Mouse (Mus musculus) liver, adult 2 months (tissue): ENCODE data around the gene Usf2. TPM values are rescaled to one million over a fixed set of nuclear protein-coding genes. Genes with fewer than 3 reads are reported as not detected.

ENCODE experiments used
- DNase-seq: peaks from one replicate; pipeline ENCODE4 v3.0.0-alpha.2; 2011; ENCODE audit warnings: low read depth, low spot score; ENCODE audit errors: extremely low read depth
- H3K27ac ChIP-seq: fragments of 200-500 bp; replicated peaks from 2 replicates; pipeline ENCODE4 v1.5.1; 2012; ENCODE audit warnings: low read depth, mild to moderate bottlenecking, control low read depth, inconsistent platforms, low read length; ENCODE audit not compliant: insufficient read depth
- H3K27me3 ChIP-seq: fragments of 200-500 bp; 2 replicates; pipeline ENCODE4 v1.6.1; 2012; ENCODE audit warnings: mild to moderate bottlenecking, moderate library complexity, low read length, inconsistent platforms; ENCODE audit not compliant: control insufficient read depth, insufficient read depth
- H3K36me3 ChIP-seq: fragments of 200-500 bp; 2 replicates; pipeline ENCODE4 v1.6.1; 2012; ENCODE audit warnings: low read length, inconsistent platforms; ENCODE audit not compliant: control insufficient read depth, insufficient read depth
- H3K4me1 ChIP-seq: fragments of 200-500 bp; 2 replicates; pipeline ENCODE4 v1.6.1; 2011; ENCODE audit warnings: low read length; ENCODE audit not compliant: control insufficient read depth, insufficient read depth
- H3K4me3 ChIP-seq: fragments of 200-500 bp; 2 replicates; pipeline ENCODE4 v1.5.1; 2011; ENCODE audit warnings: low read depth, mild to moderate bottlenecking, control low read depth, low read length, moderate library complexity; ENCODE audit not compliant: insufficient read depth
- H3K79me2 ChIP-seq: fragments of 200-500 bp; 2 replicates; pipeline ENCODE4 v1.6.1; 2012; ENCODE audit warnings: inconsistent platforms, mild to moderate bottlenecking, low read length, moderate library complexity; ENCODE audit not compliant: control insufficient read depth, insufficient read depth
- H3K9ac ChIP-seq: fragments of 200-500 bp; 2 replicates; pipeline ENCODE4 v1.6.1; 2012; ENCODE audit warnings: low read depth, mild to moderate bottlenecking, control low read depth, inconsistent platforms, low read length
- CTCF ChIP-seq: fragments of 200-500 bp; IDR thresholded peaks from 2 replicates; pipeline ENCODE4 v1.5.1; 2011; ENCODE audit warnings: low read depth, low read length, control low read depth
- POLR2A ChIP-seq: fragments of 200-500 bp; IDR thresholded peaks from 2 replicates; pipeline ENCODE4 v1.6.1; 2011; ENCODE audit warnings: low read length, control low read depth; ENCODE audit not compliant: insufficient read depth; ENCODE audit errors: extremely low read depth
- WGBS: fragments of 180-500 bp; shearing (Covaris S2); methylation state at CpG from one replicate; pipeline ENCODE4 v1.1.7; 2018; 5-methylcytosine and 5-hydroxymethylcytosine counted together
- polyA plus RNA-seq: library from polyadenylated mRNA; depleted of rRNA; stranded (reverse); fragments of >200 nt; gene quantifications from 2 replicates; pipeline ENCODE4 v1.2.3, GENCODE M21; 2012
- total RNA-seq: library from RNA; depleted of rRNA; stranded (reverse); fragments of >200 nt; gene quantifications from 2 replicates; pipeline ENCODE4 v1.2.3, GENCODE M21; 2014

The Usf2 gene
- total and polyA plus RNA-seq, 2 experiments: 40.5 to 161 TPM

- Histone ChIP-seq H3K27me3 (no peaks in the 10 kb centered on the region), H3K4me1 (no peaks in the 10 kb centered on the region), H3K4me3 (no peak overlapping the region), H3K36me3 (no peaks in the 10 kb centered on the region), H3K27ac (no peak overlapping the region), H3K79me2 (no peaks in the 10 kb centered on the region), H3K9ac (no peak overlapping the region)
- WGBS: 73% methylated on average over 3 of the region's 3 CpGs
- no peak for DNase-seq
- TF ChIP-seq CTCF: no peak
These were observed 36.4 kb downstream of the Usf2 start for GRCm38 (mm10) chr7:30920217-30920616.

DNA sequence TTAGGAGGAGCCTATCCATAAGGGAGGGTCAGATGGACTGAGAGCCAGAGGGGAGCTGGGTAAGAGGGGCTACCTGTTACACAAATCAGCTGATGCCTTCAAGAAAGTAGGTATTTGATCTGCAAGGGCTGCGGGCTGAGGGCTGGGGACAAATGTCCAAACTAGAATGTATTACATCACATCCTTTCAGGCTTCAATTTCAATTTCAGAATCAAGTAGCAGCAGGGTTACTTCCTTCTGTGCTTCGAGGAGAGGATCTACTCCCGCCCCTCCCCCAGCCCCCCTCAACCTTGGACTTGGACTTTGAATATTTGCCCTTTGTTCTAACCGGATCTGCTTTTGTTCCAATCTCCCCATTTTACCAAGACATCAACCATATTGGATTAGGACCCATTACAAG is 39.4 kb downstream of the Usf2 start:
- DNase-seq: no peak
- Histone ChIP-seq H3K79me2 (no peaks in the 10 kb centered on the region), H3K27ac (no peak overlapping the region), H3K9ac (no peak overlapping the region), H3K4me3 (no peak overlapping the region), H3K4me1 (no peaks in the 10 kb centered on the region), H3K27me3 (no peaks in the 10 kb centered on the region), H3K36me3 (no peaks in the 10 kb centered on the region)
- TF ChIP-seq CTCF: no peak
- no peak for TF ChIP-seq POLR2A
- 62% methylated on average over 4 of the region's 4 CpGs for WGBS

- H3K27ac ChIP-seq: no peak overlapping the region
- no peaks in the 10 kb centered on the region for H3K36me3 ChIP-seq
- DNase-seq: no peak
- no peaks in the 10 kb centered on the region for H3K27me3 ChIP-seq
- TF ChIP-seq CTCF (no peak), POLR2A (no peak)
- no peak overlapping the region for H3K4me3 ChIP-seq
- no peaks in the 10 kb centered on the region for H3K4me1 ChIP-seq
- H3K9ac ChIP-seq: no peak overlapping the region
- no peaks in the 10 kb centered on the region for H3K79me2 ChIP-seq
- WGBS: 64% methylated on average over 6 of the region's 6 CpGs
These were observed 39.9 kb downstream of the Usf2 start for GRCm38 (mm10) chr7:30916713-30917112.

DNA sequence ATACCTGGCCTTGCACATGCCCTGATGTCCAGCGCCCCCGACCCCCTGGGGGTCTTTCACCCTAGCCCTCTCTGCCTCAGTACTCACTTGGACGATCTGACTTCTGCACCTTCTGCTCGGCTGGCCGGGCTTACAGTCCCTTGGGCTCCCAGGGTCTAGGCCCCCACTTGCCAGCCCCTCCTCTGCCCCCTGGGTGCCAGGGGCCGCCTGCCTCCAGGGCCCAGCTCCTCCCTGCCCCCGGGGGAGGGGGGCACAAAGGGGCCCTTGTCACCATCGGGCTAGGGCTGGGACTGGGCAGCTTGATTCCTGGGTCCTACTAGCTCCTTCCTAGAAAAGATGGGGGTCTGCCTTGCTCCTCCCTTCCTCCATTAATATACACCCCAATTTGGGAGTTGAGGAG is 41.9 kb downstream of the Usf2 start, which contains the start of gene Mag:
Gene Mag (minus strand): TSS at position 142 of the 400 bp plus-strand sequence.
- DNase-seq: no peak
- H3K79me2 ChIP-seq: no peaks in the 10 kb centered on the region
- 92% methylated on average over 8 of the region's 8 CpGs for WGBS
- H3K4me3 ChIP-seq: no peak within 1 kb of the TSS
- no peaks in the 10 kb centered on the region; the same call in 1 of the 2 replicates for H3K4me1 ChIP-seq
- H3K27me3 ChIP-seq: no peaks in the 10 kb centered on the region
- H3K27ac ChIP-seq: no peak within 1 kb of the TSS
- no peak within 1 kb of the TSS for H3K9ac ChIP-seq
- no peaks in the 10 kb centered on the region for H3K36me3 ChIP-seq
- no peak for TF ChIP-seq POLR2A
- TF ChIP-seq CTCF: no peak

DNA sequence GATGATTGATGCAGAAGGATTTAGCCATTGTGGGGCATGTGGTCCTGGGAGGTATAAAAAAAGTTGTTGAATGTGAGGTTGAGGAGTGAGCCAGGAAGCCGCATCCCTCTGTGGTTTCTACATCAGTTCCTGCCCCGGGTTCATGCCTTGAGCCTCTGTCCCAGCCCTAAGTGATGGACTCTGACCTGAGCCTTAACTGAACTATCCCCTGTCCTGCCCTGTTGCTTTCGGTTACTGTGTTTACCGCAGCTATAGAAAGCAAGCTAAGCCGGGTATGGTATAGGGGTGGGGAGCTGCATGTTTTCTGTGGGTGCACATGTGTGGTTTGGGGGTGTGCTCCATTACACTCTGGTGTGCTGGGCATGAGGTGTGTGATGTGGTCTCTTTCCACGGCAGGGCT is 46.8 kb downstream of the Usf2 start:
- Histone ChIP-seq H3K9ac (no peak overlapping the region), H3K4me1 (no peaks in the 10 kb centered on the region; the same call in 1 of the 2 replicates)

DNA sequence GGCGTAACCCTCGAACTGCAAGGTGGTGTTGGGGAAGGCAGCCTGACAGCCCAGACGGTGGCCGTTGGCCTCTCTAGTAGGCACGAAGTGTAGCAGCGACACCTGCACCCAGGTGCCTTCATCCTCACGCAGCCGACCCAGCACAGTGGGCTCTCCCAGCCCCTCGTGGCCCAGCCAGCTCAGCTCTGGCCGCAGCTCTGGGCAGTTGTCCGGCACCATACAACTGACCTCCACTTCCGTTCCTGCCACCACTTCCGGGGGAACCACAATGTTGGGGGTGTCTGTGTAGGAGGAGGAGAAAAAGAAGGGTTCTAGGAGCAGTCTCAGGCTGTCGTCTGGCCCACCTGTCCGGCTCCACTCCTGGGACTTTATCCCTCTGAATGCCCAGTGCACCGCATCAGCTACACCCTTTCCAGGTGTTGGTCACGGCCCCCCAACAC is 47.6 kb downstream of the Usf2 start:
- Histone ChIP-seq H3K36me3 (no peaks in the 10 kb centered on the region), H3K4me1 (no peaks in the 10 kb centered on the region; the same call in 1 of the 2 replicates), H3K9ac (peak overlapping the region; percentile 7; the same call in 1 of the 2 replicates), H3K79me2 (no peaks in the 10 kb centered on the region), H3K4me3 (peak overlapping the region; percentile 47; the same call in 1 of the 2 replicates), H3K27me3 (peaks cover 2% of the 10 kb centered on the region; the same call in 1 of the 2 replicates), H3K27ac (no peak overlapping the region)
- TF ChIP-seq POLR2A (no peak), CTCF (no peak)
- DNase-seq: no peak
- WGBS: 45% methylated on average over 17 of the region's 17 CpGs

More for the DNA sequence above, 46.8 kb downstream of the Usf2 start:
- WGBS: 31% methylated on average over 6 of the region's 6 CpGs
- H3K27me3 ChIP-seq: peaks cover 2% of the 10 kb centered on the region; the same call in 1 of the 2 replicates
- no peak for DNase-seq
- no peak overlapping the region for H3K27ac ChIP-seq
- no peak overlapping the region for H3K4me3 ChIP-seq
- no peaks in the 10 kb centered on the region for H3K79me2 ChIP-seq
- TF ChIP-seq POLR2A: no peak
- TF ChIP-seq CTCF: no peak
- no peaks in the 10 kb centered on the region for H3K36me3 ChIP-seq
